8 mouse cellular contexts compared by ENCODE assay signal in the genomic region with DNA sequence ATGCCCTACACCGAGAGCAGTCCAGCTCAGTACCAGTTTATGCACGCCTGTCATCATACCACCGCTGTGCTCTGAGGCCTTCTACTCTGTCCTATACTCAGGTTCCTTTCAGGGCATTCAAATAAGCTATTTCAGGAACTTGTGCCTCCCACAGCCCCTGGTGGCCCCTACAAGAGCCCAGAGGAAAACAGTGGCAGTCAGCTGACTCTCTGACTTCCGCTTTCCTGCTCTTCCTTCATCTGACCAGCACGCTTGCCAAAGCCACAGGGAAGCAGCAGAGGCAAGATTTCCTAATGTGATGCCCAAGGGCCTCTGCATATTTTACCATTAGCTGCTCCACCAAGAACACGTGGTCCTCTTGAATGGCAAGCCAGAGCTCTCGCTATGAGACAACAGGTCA. TPM values are rescaled to one million over a fixed set of nuclear protein-coding genes. Genes with fewer than 3 reads are reported as not detected.
DNase-seq lines count a peak whose midpoint lies in the region; ATAC-seq lines count a peak whose summit lies in the region.

No protein-coding gene starts in this region.

- no peak for DNase-seq in limb, embryonic 10.5 days (ENCODE audit: low spot score)
- peak; percentile 24 for DNase-seq in kidney, postnatal 14 days
- no peak for DNase-seq in forebrain, embryonic 11.5 days (ENCODE audit: low spot score)
- no peak for DNase-seq in right cerebral cortex, adult 18-20 months

- no peak overlapping the region for H3K4me2 ChIP-seq in limb, embryonic 13.5 days (replicated peaks)
- no peak overlapping the region for H3K4me2 ChIP-seq in forebrain, embryonic 11.5 days (ENCODE audit: low read depth, low read length, severe bottlenecking)

- 0 out of 2 replicates have a peak overlapping the region, but pooled peaks have one; percentile 15 for H3K9ac ChIP-seq in limb, embryonic 13.5 days
- H3K9ac ChIP-seq in forebrain, embryonic 11.5 days (ENCODE audit: low read length) = no peak overlapping the region

- ATAC-seq in limb, embryonic 13.5 days (ENCODE audit: low FRiP score, low read depth) = no peak
- peak; percentile 86 for ATAC-seq in monocyte, adult 5-6 weeks (replicated peaks; ENCODE audit: insufficient number of reproducible peaks, low FRiP score, low TSS enrichment, poor library complexity, severe bottlenecking)
- ATAC-seq in forebrain, embryonic 11.5 days (replicated peaks; ENCODE audit: low FRiP score) = no peak
- no peak for ATAC-seq in inflammation-experienced regulatory T-cells, adult 6 months

- no peak overlapping the region for H3K4me3 ChIP-seq in limb, embryonic 13.5 days
- H3K4me3 ChIP-seq in limb, embryonic 10.5 days = no peak overlapping the region
- 0 out of 2 replicates have a peak overlapping the region, but pooled peaks have one; percentile 20 for H3K4me3 ChIP-seq in brown adipose tissue, adult 24 weeks (ENCODE audit: insufficient read depth, low read depth, low read length)
- H3K4me3 ChIP-seq in forebrain, embryonic 11.5 days (ENCODE audit: low read depth, low read length) = no peak overlapping the region

- no peaks in the 10 kb centered on the region for H3K27me3 ChIP-seq in limb, embryonic 13.5 days
- no peaks in the 10 kb centered on the region for H3K27me3 ChIP-seq in limb, embryonic 10.5 days (ENCODE audit: low read depth, poor library complexity, severe bottlenecking)
- no peaks in the 10 kb centered on the region for H3K27me3 ChIP-seq in forebrain, embryonic 11.5 days (ENCODE audit: control insufficient read depth, insufficient read depth, low read length)

- no peak overlapping the region for H3K27ac ChIP-seq in limb, embryonic 13.5 days
- H3K27ac ChIP-seq in limb, embryonic 10.5 days = no peak overlapping the region; the same call in 1 of the 2 replicates
- peak overlapping the region; percentile 82 for H3K27ac ChIP-seq in brown adipose tissue, adult 24 weeks (replicated peaks; ENCODE audit: low read depth, low read length)
- no peak overlapping the region for H3K27ac ChIP-seq in forebrain, embryonic 11.5 days (ENCODE audit: low read depth, low read length)

- H3K9me3 ChIP-seq in limb, embryonic 13.5 days = no peaks in the 10 kb centered on the region
- H3K9me3 ChIP-seq in limb, embryonic 10.5 days (replicated peaks) = no peaks in the 10 kb centered on the region
- H3K9me3 ChIP-seq in forebrain, embryonic 11.5 days (ENCODE audit: control insufficient read depth, low read length) = no peaks in the 10 kb centered on the region

- 0 out of 2 replicates have a peak, but pooled peaks cover 4% of the 10 kb centered on the region for H3K4me1 ChIP-seq in limb, embryonic 13.5 days
- peaks cover 7% of the 10 kb centered on the region; the same call in 1 of the 2 replicates for H3K4me1 ChIP-seq in limb, embryonic 10.5 days
- peaks cover 2% of the 10 kb centered on the region; the same call in 1 of the 2 replicates for H3K4me1 ChIP-seq in brown adipose tissue, adult 24 weeks (ENCODE audit: control insufficient read depth, insufficient read depth, insufficient read length, low read length)
- no peaks in the 10 kb centered on the region for H3K4me1 ChIP-seq in forebrain, embryonic 11.5 days (replicated peaks; ENCODE audit: control insufficient read depth, insufficient read depth, low read length)

- 60% methylated on average over 7 of the region's 7 CpGs for WGBS in limb, embryonic 13.5 days
- WGBS in limb, embryonic 10.5 days = 71% methylated on average over 7 of the region's 7 CpGs
- 59% methylated on average over 7 of the region's 7 CpGs for WGBS in forebrain, embryonic 11.5 days

- no peaks in the 10 kb centered on the region for H3K36me3 ChIP-seq in limb, embryonic 13.5 days
- no peaks in the 10 kb centered on the region for H3K36me3 ChIP-seq in limb, embryonic 10.5 days
- H3K36me3 ChIP-seq in forebrain, embryonic 11.5 days (ENCODE audit: control insufficient read depth, insufficient read depth, low read length) = no peaks in the 10 kb centered on the region

RNA-seq across cellular contexts. Expression of a gene that starts 28.4 kb away (rescaled TPM):
- polyA plus RNA-seq in limb, embryonic 13.5 days (2015; fragmentation: Nextera tagmentation; extraction: Ambion mirVana) = 16.2 and 16.5 TPM in 2 replicates
- polyA plus RNA-seq in limb, embryonic 10.5 days (2016; fragmentation: Nextera tagmentation; extraction: Ambion mirVana) = 9.8 and 14.9 TPM in 2 replicates
- polyA plus RNA-seq in brown adipose tissue, adult 24 weeks (2012; ENCODE audit: insufficient read depth, insufficient read length, missing spikeins) = 1.3 and 1.5 TPM in 2 replicates
- 36.6 to 44.9 TPM (median 43.6 TPM) in 3 replicates for total RNA-seq in monocyte, adult 5-6 weeks (2017)
- 4.8 and 5.6 TPM in 2 replicates for polyA plus RNA-seq in forebrain, embryonic 11.5 days (2014; fragmentation: Nextera tagmentation; extraction: Ambion mirVana)
- 10 to 100 TPM; 23.6 to 36.1 (median 30.4) TPM for polyA plus RNA-seq in inflammation-experienced regulatory T-cells, adult 6 months (2017; shearing (Covaris generic))

RNA-seq across cellular contexts. Expression of a gene that starts 29.1 kb away (rescaled TPM):
- polyA plus RNA-seq in limb, embryonic 13.5 days (2015; fragmentation: Nextera tagmentation; extraction: Ambion mirVana) = 34.4 and 36.3 TPM in 2 replicates
- polyA plus RNA-seq in limb, embryonic 10.5 days (2016; fragmentation: Nextera tagmentation; extraction: Ambion mirVana) = 6.3 and 12.8 TPM in 2 replicates
- 0.63 and 1.6 TPM in 2 replicates for polyA plus RNA-seq in brown adipose tissue, adult 24 weeks (2012; ENCODE audit: insufficient read depth, insufficient read length, missing spikeins)
- total RNA-seq in monocyte, adult 5-6 weeks (2017) = 2.3 to 10.2 TPM (median 4.2 TPM) in 3 replicates
- polyA plus RNA-seq in forebrain, embryonic 11.5 days (2014; fragmentation: Nextera tagmentation; extraction: Ambion mirVana) = 9.2 and 9.9 TPM in 2 replicates
- polyA plus RNA-seq in inflammation-experienced regulatory T-cells, adult 6 months (2017; shearing (Covaris generic)) = not detected

RNA-seq across cellular contexts. Expression of a gene that starts 49.4 kb away (rescaled TPM):
- 168 and 181 TPM in 2 replicates for polyA plus RNA-seq in limb, embryonic 13.5 days (2015; fragmentation: Nextera tagmentation; extraction: Ambion mirVana)
- 167 and 169 TPM in 2 replicates for polyA plus RNA-seq in limb, embryonic 10.5 days (2016; fragmentation: Nextera tagmentation; extraction: Ambion mirVana)
- 78.0 and 97.2 TPM in 2 replicates for polyA plus RNA-seq in brown adipose tissue, adult 24 weeks (2012; ENCODE audit: insufficient read depth, insufficient read length, missing spikeins)
- total RNA-seq in monocyte, adult 5-6 weeks (2017) = 187 to 238 TPM (median 209 TPM) in 3 replicates
- 124 and 125 TPM in 2 replicates for polyA plus RNA-seq in forebrain, embryonic 11.5 days (2014; fragmentation: Nextera tagmentation; extraction: Ambion mirVana)
- polyA plus RNA-seq in inflammation-experienced regulatory T-cells, adult 6 months (2017; shearing (Covaris generic)) = 100 to 1,000 TPM; 423 to 474 (median 448) TPM

RNA-seq across cellular contexts. Expression of a gene that starts 50.2 kb away (rescaled TPM):
- 78.4 and 82.4 TPM in 2 replicates for polyA plus RNA-seq in limb, embryonic 13.5 days (2015; fragmentation: Nextera tagmentation; extraction: Ambion mirVana)
- 76.2 and 82.6 TPM in 2 replicates for polyA plus RNA-seq in limb, embryonic 10.5 days (2016; fragmentation: Nextera tagmentation; extraction: Ambion mirVana)
- polyA plus RNA-seq in brown adipose tissue, adult 24 weeks (2012; ENCODE audit: insufficient read depth, insufficient read length, missing spikeins) = 42.8 and 48.9 TPM in 2 replicates
- total RNA-seq in monocyte, adult 5-6 weeks (2017) = 81.4 to 125 TPM (median 105 TPM) in 3 replicates
- 30.1 and 32.5 TPM in 2 replicates for polyA plus RNA-seq in forebrain, embryonic 11.5 days (2014; fragmentation: Nextera tagmentation; extraction: Ambion mirVana)
- polyA plus RNA-seq in inflammation-experienced regulatory T-cells, adult 6 months (2017; shearing (Covaris generic)) = 10 to 100 TPM; 23.5 to 29.2 (median 28.4) TPM

RNA-seq across cellular contexts. Expression of a gene that starts 52.8 kb away (rescaled TPM):
- 0.64 and 0.87 TPM in 2 replicates for polyA plus RNA-seq in limb, embryonic 13.5 days (2015; fragmentation: Nextera tagmentation; extraction: Ambion mirVana)
- polyA plus RNA-seq in limb, embryonic 10.5 days (2016; fragmentation: Nextera tagmentation; extraction: Ambion mirVana) = 1.4 and 1.5 TPM in 2 replicates
- polyA plus RNA-seq in brown adipose tissue, adult 24 weeks (2012; ENCODE audit: insufficient read depth, insufficient read length, missing spikeins) = 0.79 TPM in 1 of 2 replicates, not detected in the other
- 0.21 to 3.8 TPM (median 2.6 TPM) in 3 replicates for total RNA-seq in monocyte, adult 5-6 weeks (2017)
- 0.85 and 1.3 TPM in 2 replicates for polyA plus RNA-seq in forebrain, embryonic 11.5 days (2014; fragmentation: Nextera tagmentation; extraction: Ambion mirVana)
- 1 to 10 TPM; 2.1 to 2.7 (median 2.7) TPM for polyA plus RNA-seq in inflammation-experienced regulatory T-cells, adult 6 months (2017; shearing (Covaris generic))
